In genomic region chr2:73616434-73617057, GRCm38 (mm10) we compare ENCODE assay signal across 21 mouse cellular contexts. TPM values are rescaled to one million over a fixed set of nuclear protein-coding genes. Genes with fewer than 3 reads are reported as not detected.
DNase-seq lines count a peak whose midpoint lies in the region; ATAC-seq and TF ChIP-seq lines count a peak whose summit lies in the region.
"Had no signal": no experiment of that assay in that cellular context is flagged by ENCODE, and none has a peak within 500 bp of the region (broad histone marks: within the 10 kb centered on the region; RNA-seq: fewer than 3 reads in every experiment).

No protein-coding gene starts in this region.

- no peak overlapping the region for H3K27ac ChIP-seq in kidney, embryonic 15.5 days
- 0 out of 2 replicates have a peak overlapping the region, but pooled peaks have one; percentile 32 for H3K27ac ChIP-seq in cortical plate, adult 2 months (ENCODE audit: insufficient read depth, low read length)
- H3K27ac ChIP-seq in midbrain, embryonic 11.5 days (ENCODE audit: low read depth, low read length), result no peak overlapping the region
- H3K27ac ChIP-seq: forebrain, embryonic 12.5 days; heart, embryonic 13.5 days; limb, embryonic 15.5 days had no signal

- DNase-seq in adrenal gland, postnatal 14 days, result peak; percentile 22
- no peak for DNase-seq in adrenal gland, adult 8-10 months
- DNase-seq in kidney, adult 9 months, result peak; percentile 87
- peak; percentile 75 to 78 for DNase-seq in kidney, postnatal 36 days
- DNase-seq in midbrain, embryonic 11.5 days (ENCODE audit: low spot score, missing footprints), result no peak
- no peak for DNase-seq in thymus, postnatal 14 days
- DNase-seq: cerebellum, adult 11 months; cerebellum, postnatal 25 days; heart, postnatal 4 days; layer of hippocampus, adult 9-11 months; lung, postnatal 10 days; spleen, adult 18-20 months had no signal

- H3K27me3 ChIP-seq in kidney, embryonic 15.5 days, result no peaks in the 10 kb centered on the region
- no peaks in the 10 kb centered on the region for H3K27me3 ChIP-seq in midbrain, embryonic 11.5 days (ENCODE audit: control insufficient read depth, insufficient read depth, low read length)
- H3K27me3 ChIP-seq: forebrain, embryonic 12.5 days; heart, embryonic 13.5 days; limb, embryonic 15.5 days had no signal

- no peak overlapping the region for H3K4me2 ChIP-seq in kidney, embryonic 15.5 days
- H3K4me2 ChIP-seq in midbrain, embryonic 11.5 days, result no peak overlapping the region
- H3K4me2 ChIP-seq: forebrain, embryonic 12.5 days; heart, embryonic 13.5 days; limb, embryonic 15.5 days had no signal

- 81% methylated on average over 17 of the region's 17 CpGs for WGBS in kidney, embryonic 15.5 days
- WGBS in midbrain, embryonic 11.5 days, result 85% methylated on average over 17 of the region's 17 CpGs

- TF ChIP-seq CTCF in cortical plate, adult 2 months (IDR thresholded peaks at IDR 0.05; ENCODE audit: extremely low read depth, insufficient read depth, low read length), result no peak

- TF ChIP-seq POLR2A in cortical plate, adult 2 months (IDR thresholded peaks at IDR 0.05; ENCODE audit: extremely low read depth, insufficient read depth, low read length), result no peak

- H3K9ac ChIP-seq in kidney, embryonic 15.5 days, result no peak overlapping the region
- H3K9ac ChIP-seq in midbrain, embryonic 11.5 days (ENCODE audit: low read length), result no peak overlapping the region
- H3K9ac ChIP-seq: forebrain, embryonic 12.5 days; heart, embryonic 13.5 days; limb, embryonic 15.5 days had no signal

- ATAC-seq in kidney, embryonic 15.5 days (replicated peaks; ENCODE audit: low FRiP score), result no peak
- ATAC-seq in midbrain, embryonic 11.5 days (ENCODE audit: low FRiP score), result no peak
- ATAC-seq: CD4-positive, CD25-positive, alpha-beta regulatory T cell, adult 4 months had no signal

- H3K4me3 ChIP-seq in kidney, embryonic 15.5 days (replicated peaks), result no peak overlapping the region
- H3K4me3 ChIP-seq in cortical plate, adult 2 months (ENCODE audit: insufficient read depth, low read length), result no peak overlapping the region
- no peak overlapping the region for H3K4me3 ChIP-seq in midbrain, embryonic 11.5 days (ENCODE audit: low read depth, low read length)
- H3K4me3 ChIP-seq: forebrain, embryonic 12.5 days; heart, embryonic 13.5 days; limb, embryonic 15.5 days; megakaryocyte, embryonic 14.5 days had no signal

- peaks cover 9% of the 10 kb centered on the region for H3K36me3 ChIP-seq in kidney, embryonic 15.5 days
- no peaks in the 10 kb centered on the region for H3K36me3 ChIP-seq in midbrain, embryonic 11.5 days (ENCODE audit: control insufficient read depth, insufficient read depth, low read length)
- H3K36me3 ChIP-seq: G1E had no signal

- no peaks in the 10 kb centered on the region for H3K9me3 ChIP-seq in kidney, embryonic 15.5 days (replicated peaks)
- H3K9me3 ChIP-seq in midbrain, embryonic 11.5 days (ENCODE audit: control insufficient read depth, low read length), result no peaks in the 10 kb centered on the region
- H3K9me3 ChIP-seq: forebrain, embryonic 12.5 days; G1E; heart, embryonic 13.5 days; limb, embryonic 15.5 days; megakaryocyte, embryonic 14.5 days had no signal

- H3K4me1 ChIP-seq in kidney, embryonic 15.5 days, result peaks cover 11% of the 10 kb centered on the region; the same call in 1 of the 2 replicates
- H3K4me1 ChIP-seq in cortical plate, adult 2 months (ENCODE audit: control insufficient read depth, insufficient read depth, low read length), result peaks cover 11% of the 10 kb centered on the region; the same call in 1 of the 2 replicates
- H3K4me1 ChIP-seq in midbrain, embryonic 11.5 days (ENCODE audit: control insufficient read depth, insufficient read depth, low read length), result no peaks in the 10 kb centered on the region
- H3K4me1 ChIP-seq: forebrain, embryonic 12.5 days; heart, embryonic 13.5 days had no signal

RNA-seq across cellular contexts. Expression of gene Chrna1, which starts 36.4 kb away (rescaled TPM):
- not detected in 2 replicates for total RNA-seq in adrenal gland, postnatal 14 days (2021)
- under 1 TPM in 3 of 4 experiments, not detected in 1; 0.05 to 0.09 (median 0.06) TPM for total RNA-seq in adrenal gland, adult 8-10 months (2022)
- 1.3 and 1.4 TPM in 2 replicates for polyA plus RNA-seq in kidney, embryonic 15.5 days (2015; fragmentation: Nextera tagmentation; extraction: Ambion mirVana)
- 0.13 and 0.23 TPM in 2 replicates for polyA plus RNA-seq in cortical plate, adult 2 months (2012; rRNA removed)
- polyA plus RNA-seq in midbrain, embryonic 11.5 days (2014; fragmentation: Nextera tagmentation; extraction: Ambion mirVana), result 0.25 TPM in 2 replicates
- total RNA-seq: adrenal gland, adult 18-20 months had no signal
- polyA plus RNA-seq: CD4-positive, CD25-positive, alpha-beta regulatory T cell, adult 4 months; G1E had no signal

Comparison
In these comparisons a context has a peak if more than half of its experiments do, and no peak if none do; other contexts are left out.
1. DNase-seq: peak in adrenal gland, postnatal 14 days (single experiment), kidney, adult 9 months (single experiment) and kidney, postnatal 36 days (2 of 2); none in adrenal gland, adult 8-10 months (single experiment), midbrain, embryonic 11.5 days (single experiment) and thymus, postnatal 14 days (single experiment).